ENCODE assay signal across 11 mouse cellular contexts in genomic region chr16:91458976-91459375, GRCm38 (mm10). TPM values are rescaled to one million over a fixed set of nuclear protein-coding genes. Genes with fewer than 3 reads are reported as not detected.
DNase-seq lines count a peak whose midpoint lies in the region; ATAC-seq lines count a peak whose summit lies in the region.
"Had no signal": no experiment of that assay in that cellular context is flagged by ENCODE, and none has a peak within 500 bp of the region (broad histone marks: within the 10 kb centered on the region; RNA-seq: fewer than 3 reads in every experiment).

No protein-coding gene starts in this region.

- H3K4me3 ChIP-seq in hindbrain, embryonic 13.5 days, result no peak overlapping the region
- H3K4me3 ChIP-seq in hindbrain, embryonic 11.5 days (ENCODE audit: low read depth, low read length), result no peak overlapping the region
- no peak overlapping the region for H3K4me3 ChIP-seq in neural tube, embryonic 13.5 days
- H3K4me3 ChIP-seq: midbrain, embryonic 12.5 days had no signal

- 48% methylated on average over 5 of the region's 5 CpGs for WGBS in hindbrain, embryonic 13.5 days
- 60% methylated on average over 5 of the region's 5 CpGs for WGBS in hindbrain, embryonic 11.5 days
- WGBS in neural tube, embryonic 13.5 days, result 43% methylated on average over 5 of the region's 5 CpGs

- ATAC-seq in hindbrain, embryonic 13.5 days (ENCODE audit: low FRiP score), result no peak
- no peak for ATAC-seq in hindbrain, embryonic 11.5 days (ENCODE audit: low FRiP score)
- 0 out of 2 replicates have a peak, but pooled peaks have one; percentile 32 for ATAC-seq in neural tube, embryonic 13.5 days (ENCODE audit: low read depth)
- ATAC-seq in inflammation-experienced regulatory T-cells, adult 6 months, result no peak

- no peaks in the 10 kb centered on the region for H3K9me3 ChIP-seq in hindbrain, embryonic 13.5 days
- H3K9me3 ChIP-seq in hindbrain, embryonic 11.5 days (ENCODE audit: control insufficient read depth, low read length), result no peaks in the 10 kb centered on the region
- no peaks in the 10 kb centered on the region for H3K9me3 ChIP-seq in neural tube, embryonic 13.5 days
- H3K9me3 ChIP-seq: midbrain, embryonic 12.5 days had no signal

- H3K4me1 ChIP-seq in hindbrain, embryonic 13.5 days (replicated peaks), result peaks cover 7% of the 10 kb centered on the region
- H3K4me1 ChIP-seq in hindbrain, embryonic 11.5 days (replicated peaks; ENCODE audit: control insufficient read depth, insufficient read depth, low read length), result no peaks in the 10 kb centered on the region
- H3K4me1 ChIP-seq in neural tube, embryonic 13.5 days (replicated peaks), result peaks cover 5% of the 10 kb centered on the region

- H3K9ac ChIP-seq in hindbrain, embryonic 13.5 days, result no peak overlapping the region
- no peak overlapping the region for H3K9ac ChIP-seq in hindbrain, embryonic 11.5 days (ENCODE audit: low read depth, low read length)
- no peak overlapping the region for H3K9ac ChIP-seq in neural tube, embryonic 13.5 days
- H3K9ac ChIP-seq: midbrain, embryonic 12.5 days had no signal

- intact Hi-C loops in heart, postnatal 14 days (cut with DNase I), result no loop called here

- H3K27me3 ChIP-seq in hindbrain, embryonic 13.5 days, result peaks cover 3% of the 10 kb centered on the region; the same call in 1 of the 2 replicates
- H3K27me3 ChIP-seq in hindbrain, embryonic 11.5 days (ENCODE audit: control insufficient read depth, insufficient read depth, low read length), result no peaks in the 10 kb centered on the region
- H3K27me3 ChIP-seq in neural tube, embryonic 13.5 days, result no peaks in the 10 kb centered on the region

- H3K36me3 ChIP-seq in hindbrain, embryonic 13.5 days, result no peaks in the 10 kb centered on the region
- H3K36me3 ChIP-seq in hindbrain, embryonic 11.5 days (ENCODE audit: control insufficient read depth, insufficient read depth, low read length), result no peaks in the 10 kb centered on the region
- H3K36me3 ChIP-seq in neural tube, embryonic 13.5 days, result no peaks in the 10 kb centered on the region
- H3K36me3 ChIP-seq: midbrain, embryonic 12.5 days had no signal

- no peak overlapping the region for H3K4me2 ChIP-seq in hindbrain, embryonic 13.5 days
- no peak overlapping the region for H3K4me2 ChIP-seq in hindbrain, embryonic 11.5 days (replicated peaks; ENCODE audit: low read depth, low read length)
- no peak overlapping the region for H3K4me2 ChIP-seq in neural tube, embryonic 13.5 days
- H3K4me2 ChIP-seq: midbrain, embryonic 12.5 days had no signal

- DNase-seq in hindbrain, embryonic 11.5 days (ENCODE audit: low spot score), result no peak
- DNase-seq in neural tube, embryonic 10.5 days (ENCODE audit: extremely low spot score, low spot score), result no peak
- DNase-seq in heart, postnatal 14 days, result peak; percentile 36 to 54
- peak; percentile 53 for DNase-seq in testis, postnatal 14 days (ENCODE audit: low spot score)
- no peak for DNase-seq in embryo, embryonic 10.5 days (ENCODE audit: low spot score)
- DNase-seq: cerebellum, postnatal 36 days; right cerebral cortex, postnatal 14 days had no signal

- H3K27ac ChIP-seq in hindbrain, embryonic 13.5 days, result 0 out of 2 replicates have a peak overlapping the region, but pooled peaks have one; percentile 5
- H3K27ac ChIP-seq in hindbrain, embryonic 11.5 days (ENCODE audit: low read depth, low read length), result no peak overlapping the region
- H3K27ac ChIP-seq in neural tube, embryonic 13.5 days (replicated peaks), result no peak overlapping the region
- H3K27ac ChIP-seq: midbrain, embryonic 12.5 days had no signal

RNA-seq across cellular contexts. Expression of gene Ifnar1, which starts 26.1 kb away (rescaled TPM):
- polyA plus RNA-seq in hindbrain, embryonic 13.5 days (2015; fragmentation: Nextera tagmentation; extraction: Ambion mirVana), result 48.4 and 53.5 TPM in 2 replicates
- polyA plus RNA-seq in hindbrain, embryonic 11.5 days (2014; fragmentation: Nextera tagmentation; extraction: Ambion mirVana), result 51.6 and 52.9 TPM in 2 replicates
- 46.5 and 50.4 TPM in 2 replicates for polyA plus RNA-seq in neural tube, embryonic 13.5 days (2015; fragmentation: Nextera tagmentation; extraction: Ambion mirVana)
- 10 to 100 TPM; 36.6 to 42.0 TPM for total RNA-seq in heart, postnatal 14 days (2021)
- polyA plus RNA-seq in inflammation-experienced regulatory T-cells, adult 6 months (2017; shearing (Covaris generic)), result 10 to 100 TPM; 61.2 to 75.3 (median 62.6) TPM

RNA-seq across cellular contexts. Expression of gene Il10rb, which starts 53.0 kb away (rescaled TPM):
- 10.1 and 11.1 TPM in 2 replicates for polyA plus RNA-seq in hindbrain, embryonic 13.5 days (2015; fragmentation: Nextera tagmentation; extraction: Ambion mirVana)
- polyA plus RNA-seq in hindbrain, embryonic 11.5 days (2014; fragmentation: Nextera tagmentation; extraction: Ambion mirVana), result 8.6 and 9.0 TPM in 2 replicates
- 11.8 and 13.1 TPM in 2 replicates for polyA plus RNA-seq in neural tube, embryonic 13.5 days (2015; fragmentation: Nextera tagmentation; extraction: Ambion mirVana)
- 10 to 100 TPM; 86.4 to 94.7 TPM for total RNA-seq in heart, postnatal 14 days (2021)
- 100 to 1,000 TPM in 2 of 3 experiments, 10 to 100 TPM in 1; 95.7 to 124 (median 113) TPM for polyA plus RNA-seq in inflammation-experienced regulatory T-cells, adult 6 months (2017; shearing (Covaris generic))

Comparison
In these comparisons a context has a peak if more than half of its experiments do, and no peak if none do; other contexts are left out.
1. DNase-seq: peak in heart, postnatal 14 days (2 of 2) and testis, postnatal 14 days (single experiment); none in hindbrain, embryonic 11.5 days (single experiment), neural tube, embryonic 10.5 days (single experiment) and embryo, embryonic 10.5 days (single experiment).